In genomic region chr2:32427720-32428119, GRCm38 (mm10) we compare ENCODE assay signal across 9 mouse cellular contexts. TPM values are rescaled to one million over a fixed set of nuclear protein-coding genes. Genes with fewer than 3 reads are reported as not detected.
DNase-seq lines count a peak whose midpoint lies in the region; ATAC-seq and TF ChIP-seq lines count a peak whose summit lies in the region.
"Had no signal": no experiment of that assay in that cellular context is flagged by ENCODE, and none has a peak within 500 bp of the region (broad histone marks: within the 10 kb centered on the region; RNA-seq: fewer than 3 reads in every experiment).

No protein-coding gene starts in this region.

- H3K4me2 ChIP-seq in forebrain, embryonic 11.5 days (ENCODE audit: low read depth, low read length, severe bottlenecking) = no peak overlapping the region
- peak overlapping the region; percentile 41; the same call in 1 of the 2 replicates for H3K4me2 ChIP-seq in lung, embryonic 14.5 days
- H3K4me2 ChIP-seq in intestine, postnatal 0 days (replicated peaks; ENCODE audit: low read depth) = peak overlapping the region; percentile 55
- peak overlapping the region; percentile 31; the same call in 1 of the 2 replicates for H3K4me2 ChIP-seq in stomach, embryonic 14.5 days (replicated peaks; ENCODE audit: low read depth, low read length)

- DNase-seq in forebrain, embryonic 10.5 days (ENCODE audit: extremely low spot score, low spot score) = no peak
- DNase-seq in forebrain, embryonic 11.5 days (ENCODE audit: low spot score) = no peak
- no peak for DNase-seq in lung, embryonic 14.5 days
- DNase-seq in lung, postnatal 25 days (ENCODE audit: low spot score) = no peak
- no peak for DNase-seq in thymus, postnatal 4 days
- DNase-seq in layer of hippocampus, postnatal 14 days (ENCODE audit: low spot score in 2 of 2) = no peak
- DNase-seq: cerebellum, postnatal 14 days had no signal

- no peak for TF ChIP-seq CTCF in lung, embryonic 14.5 days (IDR thresholded peaks at IDR 0.05; ENCODE audit: low read depth)
- TF ChIP-seq CTCF in intestine, postnatal 0 days (IDR thresholded peaks at IDR 0.05; ENCODE audit: low read depth) = peak; percentile 25; the same call in 1 of the 2 replicates

- no peaks in the 10 kb centered on the region for H3K27me3 ChIP-seq in forebrain, embryonic 10.5 days (ENCODE audit: poor library complexity, severe bottlenecking)
- H3K27me3 ChIP-seq in forebrain, embryonic 11.5 days (ENCODE audit: control insufficient read depth, insufficient read depth, low read length) = no peaks in the 10 kb centered on the region
- no peaks in the 10 kb centered on the region for H3K27me3 ChIP-seq in lung, embryonic 14.5 days (ENCODE audit: insufficient read depth, low read length)
- no peaks in the 10 kb centered on the region for H3K27me3 ChIP-seq in intestine, postnatal 0 days (replicated peaks; ENCODE audit: control insufficient read depth, insufficient read depth, low read length)
- H3K27me3 ChIP-seq in stomach, embryonic 14.5 days (ENCODE audit: control insufficient read depth, insufficient read depth, low read length) = no peaks in the 10 kb centered on the region

- H3K36me3 ChIP-seq in forebrain, embryonic 10.5 days (replicated peaks) = peaks cover 12% of the 10 kb centered on the region
- no peaks in the 10 kb centered on the region for H3K36me3 ChIP-seq in forebrain, embryonic 11.5 days (ENCODE audit: control insufficient read depth, insufficient read depth, low read length)
- no peaks in the 10 kb centered on the region for H3K36me3 ChIP-seq in lung, embryonic 14.5 days (ENCODE audit: insufficient read depth)
- no peaks in the 10 kb centered on the region for H3K36me3 ChIP-seq in intestine, postnatal 0 days (ENCODE audit: control insufficient read depth, insufficient read depth)
- H3K36me3 ChIP-seq in stomach, embryonic 14.5 days (ENCODE audit: control insufficient read depth, insufficient read depth, low read length) = no peaks in the 10 kb centered on the region

- 86% methylated on average over 5 of the region's 5 CpGs for WGBS in forebrain, embryonic 10.5 days
- 70% methylated on average over 5 of the region's 5 CpGs for WGBS in forebrain, embryonic 11.5 days
- WGBS in lung, embryonic 14.5 days = 74% methylated on average over 5 of the region's 5 CpGs
- 56% methylated on average over 5 of the region's 5 CpGs for WGBS in intestine, postnatal 0 days
- 78% methylated on average over 5 of the region's 5 CpGs for WGBS in stomach, embryonic 14.5 days

- no peak overlapping the region for H3K9ac ChIP-seq in forebrain, embryonic 11.5 days (ENCODE audit: low read length)
- no peak overlapping the region for H3K9ac ChIP-seq in lung, embryonic 14.5 days
- no peak overlapping the region for H3K9ac ChIP-seq in intestine, postnatal 0 days (ENCODE audit: low read depth, low read length)
- H3K9ac ChIP-seq in stomach, embryonic 14.5 days (replicated peaks; ENCODE audit: low read depth, low read length) = no peak overlapping the region

- peak overlapping the region; percentile 25; the same call in 1 of the 2 replicates for H3K27ac ChIP-seq in forebrain, embryonic 10.5 days
- H3K27ac ChIP-seq in forebrain, embryonic 11.5 days (ENCODE audit: low read depth, low read length) = no peak overlapping the region; the same call in 1 of the 2 replicates
- peak overlapping the region; percentile 47 for H3K27ac ChIP-seq in lung, embryonic 14.5 days (ENCODE audit: low read depth)
- H3K27ac ChIP-seq in intestine, postnatal 0 days (ENCODE audit: low read depth, low read length) = peak overlapping the region; percentile 75
- H3K27ac ChIP-seq in stomach, embryonic 14.5 days (ENCODE audit: low read length) = peak overlapping the region; percentile 73; the same call in 1 of the 2 replicates

- H3K4me1 ChIP-seq in forebrain, embryonic 10.5 days = peaks cover 84% of the 10 kb centered on the region
- peaks cover 45% of the 10 kb centered on the region for H3K4me1 ChIP-seq in forebrain, embryonic 11.5 days (replicated peaks; ENCODE audit: control insufficient read depth, insufficient read depth, low read length)
- peaks cover 45% of the 10 kb centered on the region for H3K4me1 ChIP-seq in lung, embryonic 14.5 days (ENCODE audit: insufficient read depth)
- peaks cover 18% of the 10 kb centered on the region for H3K4me1 ChIP-seq in intestine, postnatal 0 days (replicated peaks; ENCODE audit: control insufficient read depth, insufficient read depth, low read length)
- peaks cover 57% of the 10 kb centered on the region for H3K4me1 ChIP-seq in stomach, embryonic 14.5 days (ENCODE audit: control insufficient read depth, insufficient read depth, low read length)

- no peak for ATAC-seq in forebrain, embryonic 11.5 days (replicated peaks; ENCODE audit: low FRiP score)
- no peak for ATAC-seq in lung, embryonic 14.5 days (ENCODE audit: insufficient read depth)
- ATAC-seq in intestine, postnatal 0 days = no peak
- no peak for ATAC-seq in stomach, embryonic 14.5 days (ENCODE audit: insufficient number of reproducible peaks, insufficient read depth, low FRiP score, low read depth)

- H3K4me3 ChIP-seq in forebrain, embryonic 10.5 days = no peak overlapping the region
- no peak overlapping the region for H3K4me3 ChIP-seq in forebrain, embryonic 11.5 days (ENCODE audit: low read depth, low read length)
- no peak overlapping the region for H3K4me3 ChIP-seq in lung, embryonic 14.5 days (ENCODE audit: low read depth, low read length)
- H3K4me3 ChIP-seq in intestine, postnatal 0 days (ENCODE audit: low read depth, low read length) = no peak overlapping the region
- no peak overlapping the region for H3K4me3 ChIP-seq in stomach, embryonic 14.5 days (ENCODE audit: low read depth, low read length)

- no peaks in the 10 kb centered on the region for H3K9me3 ChIP-seq in forebrain, embryonic 10.5 days
- no peaks in the 10 kb centered on the region for H3K9me3 ChIP-seq in forebrain, embryonic 11.5 days (ENCODE audit: control insufficient read depth, low read length)
- H3K9me3 ChIP-seq in lung, embryonic 14.5 days (ENCODE audit: low read depth, low read length) = no peaks in the 10 kb centered on the region
- no peaks in the 10 kb centered on the region for H3K9me3 ChIP-seq in intestine, postnatal 0 days (ENCODE audit: control insufficient read depth)
- H3K9me3 ChIP-seq in stomach, embryonic 14.5 days (ENCODE audit: control insufficient read depth, low read depth, low read length) = no peaks in the 10 kb centered on the region

RNA-seq across cellular contexts. Expression of gene Naif1, which starts 22.5 kb away (rescaled TPM):
- polyA plus RNA-seq in forebrain, embryonic 10.5 days (2016; fragmentation: Nextera tagmentation; extraction: Ambion mirVana) = 6.6 and 6.7 TPM in 2 replicates
- 6.6 and 7.1 TPM in 2 replicates for polyA plus RNA-seq in forebrain, embryonic 11.5 days (2014; fragmentation: Nextera tagmentation; extraction: Ambion mirVana)
- 5.7 and 6.5 TPM in 2 replicates for polyA plus RNA-seq in lung, embryonic 14.5 days (2014; fragmentation: Nextera tagmentation; extraction: Ambion mirVana)
- polyA plus RNA-seq in intestine, postnatal 0 days (2015; fragmentation: Nextera tagmentation; extraction: Ambion mirVana) = 2.9 and 3.2 TPM in 2 replicates
- polyA plus RNA-seq in stomach, embryonic 14.5 days (2014; fragmentation: Nextera tagmentation; extraction: Ambion mirVana) = 5.6 TPM in 2 replicates
- 1 to 10 TPM; 3.7 to 4.1 TPM for total RNA-seq in layer of hippocampus, postnatal 14 days (2021)

RNA-seq across cellular contexts. Expression of gene Slc25a25, which starts 23.5 kb away (rescaled TPM):
- 25.0 and 26.3 TPM in 2 replicates for polyA plus RNA-seq in forebrain, embryonic 10.5 days (2016; fragmentation: Nextera tagmentation; extraction: Ambion mirVana)
- 25.9 and 26.6 TPM in 2 replicates for polyA plus RNA-seq in forebrain, embryonic 11.5 days (2014; fragmentation: Nextera tagmentation; extraction: Ambion mirVana)
- 16.3 and 19.5 TPM in 2 replicates for polyA plus RNA-seq in lung, embryonic 14.5 days (2014; fragmentation: Nextera tagmentation; extraction: Ambion mirVana)
- polyA plus RNA-seq in intestine, postnatal 0 days (2015; fragmentation: Nextera tagmentation; extraction: Ambion mirVana) = 45.1 and 52.6 TPM in 2 replicates
- 13.7 and 14.1 TPM in 2 replicates for polyA plus RNA-seq in stomach, embryonic 14.5 days (2014; fragmentation: Nextera tagmentation; extraction: Ambion mirVana)
- 10 to 100 TPM; 45.5 to 50.3 TPM for total RNA-seq in layer of hippocampus, postnatal 14 days (2021)

RNA-seq across cellular contexts. Expression of gene Ptges2, which starts 32.0 kb away (rescaled TPM):
- polyA plus RNA-seq in forebrain, embryonic 10.5 days (2016; fragmentation: Nextera tagmentation; extraction: Ambion mirVana) = 23.8 and 26.4 TPM in 2 replicates
- polyA plus RNA-seq in forebrain, embryonic 11.5 days (2014; fragmentation: Nextera tagmentation; extraction: Ambion mirVana) = 28.0 and 29.4 TPM in 2 replicates
- 28.0 and 28.2 TPM in 2 replicates for polyA plus RNA-seq in lung, embryonic 14.5 days (2014; fragmentation: Nextera tagmentation; extraction: Ambion mirVana)
- polyA plus RNA-seq in intestine, postnatal 0 days (2015; fragmentation: Nextera tagmentation; extraction: Ambion mirVana) = 47.3 and 49.4 TPM in 2 replicates
- polyA plus RNA-seq in stomach, embryonic 14.5 days (2014; fragmentation: Nextera tagmentation; extraction: Ambion mirVana) = 28.1 and 30.5 TPM in 2 replicates
- 10 to 100 TPM; 36.6 to 40.3 TPM for total RNA-seq in layer of hippocampus, postnatal 14 days (2021)

RNA-seq across cellular contexts. Expression of gene Lcn2, which starts 39.7 kb away (rescaled TPM):
- polyA plus RNA-seq in forebrain, embryonic 10.5 days (2016; fragmentation: Nextera tagmentation; extraction: Ambion mirVana) = not detected in 2 replicates
- 0.28 TPM in 1 of 2 replicates, not detected in the other for polyA plus RNA-seq in forebrain, embryonic 11.5 days (2014; fragmentation: Nextera tagmentation; extraction: Ambion mirVana)
- polyA plus RNA-seq in lung, embryonic 14.5 days (2014; fragmentation: Nextera tagmentation; extraction: Ambion mirVana) = 1.6 TPM in 1 of 2 replicates, not detected in the other
- 4.8 and 5.4 TPM in 2 replicates for polyA plus RNA-seq in intestine, postnatal 0 days (2015; fragmentation: Nextera tagmentation; extraction: Ambion mirVana)
- polyA plus RNA-seq in stomach, embryonic 14.5 days (2014; fragmentation: Nextera tagmentation; extraction: Ambion mirVana) = 3.7 and 6.8 TPM in 2 replicates
- total RNA-seq in layer of hippocampus, postnatal 14 days (2021) = 1 to 10 TPM; 2.0 to 2.9 TPM

RNA-seq across cellular contexts. Expression of gene 1110008P14Rik, which starts 46.0 kb away (rescaled TPM):
- 36.3 and 37.5 TPM in 2 replicates for polyA plus RNA-seq in forebrain, embryonic 10.5 days (2016; fragmentation: Nextera tagmentation; extraction: Ambion mirVana)
- polyA plus RNA-seq in forebrain, embryonic 11.5 days (2014; fragmentation: Nextera tagmentation; extraction: Ambion mirVana) = 37.7 and 45.4 TPM in 2 replicates
- polyA plus RNA-seq in lung, embryonic 14.5 days (2014; fragmentation: Nextera tagmentation; extraction: Ambion mirVana) = 32.4 and 33.3 TPM in 2 replicates
- 95.0 and 100 TPM in 2 replicates for polyA plus RNA-seq in intestine, postnatal 0 days (2015; fragmentation: Nextera tagmentation; extraction: Ambion mirVana)
- polyA plus RNA-seq in stomach, embryonic 14.5 days (2014; fragmentation: Nextera tagmentation; extraction: Ambion mirVana) = 35.0 and 46.3 TPM in 2 replicates
- total RNA-seq in layer of hippocampus, postnatal 14 days (2021) = 100 to 1,000 TPM; 181 to 189 TPM
